Mouse (Mus musculus): ENCODE measurements around the gene Lamtor4.
A peak's percentile ranks its signal among the peaks of the same experiment; 100 is the strongest.

The Lamtor4 gene

GRCm38 (mm10) chr5:138260834-138261233 is 5.6 kb downstream of the Lamtor4 start:
- no peak for DNase-seq

DNA sequence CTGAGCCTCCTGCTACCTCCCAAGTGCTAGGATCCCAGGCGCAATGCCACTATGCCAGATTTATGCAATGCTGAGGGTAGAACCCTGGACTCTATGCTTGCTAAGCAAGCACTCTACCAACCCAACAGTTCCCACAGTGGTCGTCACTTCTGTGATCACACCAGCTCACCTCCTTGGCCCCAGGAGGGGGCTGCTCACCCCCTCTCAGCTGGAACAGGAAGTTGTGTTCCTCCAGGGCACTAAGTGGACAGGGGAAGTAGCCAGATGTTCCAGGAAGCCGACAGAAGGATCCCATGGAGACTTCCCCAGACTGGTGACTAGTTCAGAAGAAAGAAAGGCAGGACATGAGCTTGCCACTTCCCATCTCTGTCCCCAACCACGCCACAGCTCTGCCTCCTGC is 6.7 kb downstream of the Lamtor4 start:
- DNase-seq = no peak

DNA sequence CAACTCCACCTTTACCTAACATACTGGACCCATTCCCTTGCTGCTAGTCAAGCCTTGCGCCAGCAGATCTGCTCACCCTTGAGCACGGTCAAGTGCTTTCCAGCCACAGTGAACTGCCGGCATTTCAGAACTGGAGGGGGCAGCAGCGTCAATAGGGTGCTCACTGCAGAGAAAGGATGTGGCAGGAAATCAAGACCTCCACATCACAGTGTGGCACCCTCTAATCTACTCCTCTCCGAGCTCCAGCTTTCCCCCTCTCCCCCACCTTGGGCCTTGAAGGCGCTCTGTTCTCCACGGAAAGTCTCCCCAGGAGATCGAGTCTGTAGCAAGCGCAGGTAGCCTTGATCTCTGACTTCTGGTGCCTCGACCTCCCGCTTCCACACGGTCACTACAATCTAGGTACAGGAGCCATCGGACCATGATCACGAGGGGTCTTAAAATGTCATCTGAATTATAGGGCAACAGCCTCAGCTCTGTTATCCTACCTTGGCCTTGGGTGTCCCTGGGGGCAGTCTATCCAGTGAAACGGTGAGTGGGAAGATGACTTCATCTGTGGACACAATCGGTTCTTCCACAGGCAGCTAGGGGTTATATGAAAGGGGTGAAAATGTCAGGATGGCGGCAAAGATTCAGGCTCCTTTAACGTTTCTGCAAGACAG is 7.4 kb downstream of the Lamtor4 start:
- no peak for DNase-seq

DNA sequence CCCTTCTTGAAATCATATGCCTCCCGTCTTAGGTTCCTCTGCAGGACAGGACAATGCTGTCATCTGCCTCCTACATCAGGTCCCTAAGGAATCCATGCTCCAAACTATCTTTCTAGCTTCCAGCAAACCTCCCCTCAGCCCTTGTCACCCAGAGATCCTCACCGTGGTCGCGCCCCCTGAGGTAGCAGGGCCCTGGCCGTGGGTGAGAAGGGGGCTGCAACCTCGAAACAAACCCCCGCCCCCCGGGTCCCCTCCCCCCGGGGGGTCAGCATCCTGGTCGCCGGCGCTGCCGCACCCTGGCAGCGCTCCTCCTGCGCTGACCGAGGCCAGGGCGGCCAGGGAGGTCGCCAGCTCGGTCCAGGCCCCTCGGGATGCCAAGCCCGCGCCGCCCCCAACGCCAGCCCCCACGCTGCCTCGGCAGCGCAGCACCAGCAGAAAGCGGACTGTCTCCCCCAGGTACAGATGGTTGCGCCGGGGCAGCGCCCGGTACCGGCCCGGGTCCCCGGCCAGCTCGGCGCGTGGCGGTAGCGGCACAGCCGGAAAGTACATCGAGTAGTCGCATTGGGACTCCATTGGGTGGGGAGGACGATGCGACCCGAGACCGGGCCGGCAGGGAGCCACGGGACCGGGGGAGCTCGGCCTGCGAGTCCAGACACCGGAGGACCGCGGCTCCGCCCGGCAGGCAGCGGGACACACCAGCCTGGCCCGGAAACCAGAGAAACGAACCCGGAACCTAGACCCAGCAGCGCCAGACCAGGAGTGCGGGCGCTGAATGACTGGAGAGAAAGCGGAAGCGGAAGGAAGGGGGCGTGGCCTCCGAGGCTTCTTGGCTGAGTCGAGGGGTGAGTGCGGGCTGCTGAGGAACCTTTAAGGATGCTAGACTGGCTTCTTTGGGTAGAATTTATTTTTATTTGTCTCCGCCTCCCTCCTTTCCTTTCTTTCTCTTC is 8.3 kb downstream of the Lamtor4 start, which contains the start of gene BC037034:
BC037034 (minus strand) TSS at position 774 of the 947 bp plus-strand sequence.
- DNase-seq = peak; percentile 96

- no peak for DNase-seq
Observed at GRCm38 (mm10) chr5:138264207-138264578, 8.9 kb downstream of the Lamtor4 start.

DNA sequence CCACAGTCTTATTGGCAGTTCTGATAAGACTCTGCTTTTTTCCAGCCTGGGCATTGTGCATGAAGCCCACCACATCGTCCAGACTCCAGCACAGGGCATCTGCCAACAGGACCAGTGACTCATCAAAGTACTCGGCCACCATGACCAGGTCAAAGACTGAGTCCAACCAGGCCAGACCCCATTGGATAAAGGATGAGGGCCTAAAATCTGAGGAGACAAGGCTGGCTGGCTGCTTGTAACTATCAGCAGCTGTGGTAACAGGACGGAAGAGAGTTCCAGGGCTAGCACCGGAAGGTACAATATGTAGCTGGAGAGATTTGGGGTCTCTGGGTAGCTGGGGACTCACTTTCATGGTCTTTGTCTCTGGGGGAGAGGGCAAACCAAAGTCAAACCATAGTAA is 10.4 kb downstream of the Lamtor4 start:
- no peak for DNase-seq

DNA sequence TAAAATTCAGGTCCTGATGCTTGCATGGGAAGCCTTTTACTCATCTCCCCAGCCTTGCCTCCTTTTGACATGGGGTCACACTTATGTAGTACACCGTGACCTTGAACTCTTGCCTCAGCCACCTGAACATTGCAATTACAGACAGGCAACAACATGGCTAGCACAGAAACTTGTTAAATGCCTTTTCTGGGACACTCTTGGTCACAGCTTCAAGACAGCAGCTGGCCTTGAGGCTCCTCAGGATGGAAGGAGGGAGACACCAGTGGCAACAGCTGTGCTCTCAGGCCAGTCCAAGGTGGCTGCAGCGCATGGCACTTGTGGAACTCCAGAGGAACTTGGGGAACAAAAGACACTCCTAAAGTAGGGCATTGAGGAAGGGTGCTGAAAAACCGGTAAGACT is 11.8 kb downstream of the Lamtor4 start:
- no peak for DNase-seq

GRCm38 (mm10) chr5:138268980-138269379 is 13.7 kb downstream of the Lamtor4 start:
- no peak for DNase-seq

DNA sequence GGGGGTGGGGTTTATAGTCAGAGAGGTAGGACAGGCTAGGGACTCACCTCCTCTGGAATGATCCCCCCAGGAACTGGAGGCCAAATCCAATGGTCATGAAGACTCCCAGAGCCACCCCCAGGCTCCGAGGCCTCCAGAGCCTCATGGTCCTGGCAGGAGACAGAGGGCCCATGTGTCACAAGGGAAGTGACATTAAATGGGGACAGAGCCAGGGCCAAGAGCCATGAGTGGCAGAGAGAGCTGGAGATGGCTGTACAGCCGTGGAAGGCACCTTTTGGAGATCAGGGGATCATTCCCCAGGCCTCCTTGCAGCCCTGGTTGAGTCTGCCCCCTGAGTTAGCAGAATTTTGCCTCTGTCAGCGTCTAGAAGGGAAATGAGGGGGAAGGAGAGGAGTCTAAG is 15.9 kb downstream of the Lamtor4 start:
- no peak for DNase-seq

GRCm38 (mm10) chr5:138272409-138272923 is 17.2 kb downstream of the Lamtor4 start, which contains the start of gene Gal3st4:
TSS of gene Gal3st4 (minus strand) at chr5:138272840.
- no peak for DNase-seq

GRCm38 (mm10) chr5:138274186-138274585 is 18.9 kb downstream of the Lamtor4 start:
- no peak for DNase-seq

- DNase-seq = no peak
Observed at GRCm38 (mm10) chr5:138275216-138276050, 20.2 kb downstream of the Lamtor4 start.

GRCm38 (mm10) chr5:138277994-138278393 is 22.7 kb downstream of the Lamtor4 start:
- no peak for DNase-seq

GRCm38 (mm10) chr5:138279585-138280424 is 24.5 kb downstream of the Lamtor4 start, which contains the start of the genes Gm43720, Gpc2 and Stag3:
TSS of gene Gm43720 (minus strand) at chr5:138279958.
TSS of gene Gpc2 (minus strand) at chr5:138280005.
TSS of gene Stag3 (plus strand) at chr5:138280240.
- peak; percentile 87 for DNase-seq

- no peak for DNase-seq
Observed at GRCm38 (mm10) chr5:138280425-138280768, 25.1 kb downstream of the Lamtor4 start.

- DNase-seq = no peak
Observed at GRCm38 (mm10) chr5:138280829-138281228, 25.5 kb downstream of the Lamtor4 start.

- no peak for DNase-seq
Observed at GRCm38 (mm10) chr5:138281798-138282197, 26.5 kb downstream of the Lamtor4 start.

- DNase-seq = no peak
Observed at GRCm38 (mm10) chr5:138283540-138283939, 28.3 kb downstream of the Lamtor4 start.

- no peak for DNase-seq
Observed at GRCm38 (mm10) chr5:138287861-138288260, 32.6 kb downstream of the Lamtor4 start.

DNA sequence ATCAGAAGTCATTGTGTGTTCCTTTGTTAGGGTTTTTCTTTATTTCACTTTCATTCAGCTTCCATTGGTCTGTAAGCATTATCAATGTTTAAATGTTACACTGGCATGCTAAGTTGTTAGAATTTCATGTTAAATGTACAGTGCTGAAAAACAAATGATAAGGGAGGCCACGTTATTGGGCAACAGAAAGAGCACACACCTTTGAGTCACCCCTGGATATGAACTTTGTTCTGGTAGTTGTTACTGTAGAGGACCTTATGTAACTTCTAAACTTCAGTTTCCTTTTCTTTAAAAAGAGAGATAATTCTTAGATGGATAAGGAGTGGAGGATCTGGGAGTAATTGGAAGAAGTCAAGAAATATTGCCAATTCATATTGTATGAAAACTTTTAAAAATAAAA is 36.4 kb downstream of the Lamtor4 start:
- no peak for DNase-seq

DNA sequence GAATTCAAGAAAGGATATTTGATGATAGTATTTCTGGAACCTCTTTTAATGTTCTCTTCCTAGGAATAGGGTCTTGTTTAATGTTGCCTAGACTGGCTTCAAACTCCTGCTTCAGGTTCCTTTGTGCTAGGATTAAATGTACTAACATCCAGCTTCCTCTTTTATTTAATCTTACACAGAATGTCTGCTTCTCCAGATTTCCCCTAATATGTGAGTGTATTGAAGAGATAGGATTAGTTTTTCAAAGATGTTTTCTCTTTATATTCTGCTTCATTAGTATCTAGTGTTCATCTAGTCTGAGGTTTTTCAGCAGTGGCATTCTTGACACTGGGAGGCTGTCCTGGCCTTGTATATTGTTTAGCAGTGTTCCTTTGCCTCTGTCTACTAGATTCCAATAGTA is 38.9 kb downstream of the Lamtor4 start:
- DNase-seq = no peak

- no peak for DNase-seq
Observed at GRCm38 (mm10) chr5:138299613-138300012, 44.3 kb downstream of the Lamtor4 start.

All from lung, postnatal 36 days (tissue).